Mouse (Mus musculus): ENCODE measurements around the gene Sval3. TPM values are rescaled to one million over a fixed set of nuclear protein-coding genes. Genes with fewer than 3 reads are reported as not detected.

Gene Sval3
- polyA plus RNA-seq (2017; shearing (Covaris generic)), result not detected

DNA sequence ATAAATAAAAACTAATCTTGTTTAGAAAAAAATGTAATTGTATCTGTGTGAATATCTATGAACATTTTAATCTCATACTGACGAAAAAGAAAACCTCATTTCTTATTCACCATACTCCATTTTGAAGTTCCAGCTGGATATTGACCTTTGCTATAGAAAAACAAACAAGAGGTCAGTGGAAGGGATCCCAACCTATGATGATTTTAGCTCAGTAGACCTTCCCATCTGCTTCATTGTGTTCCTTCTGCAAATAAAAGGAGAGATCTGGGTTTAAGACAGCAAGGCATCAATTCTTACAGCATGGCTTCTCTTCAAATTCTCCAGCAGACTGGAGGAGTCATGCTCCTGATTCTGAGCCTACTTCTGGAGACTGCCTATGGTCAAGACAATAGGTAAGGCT, at the start of gene Sval3:
TSS of gene Sval3 (plus strand) at position 301 of the 400 bp plus-strand sequence.

DNA sequence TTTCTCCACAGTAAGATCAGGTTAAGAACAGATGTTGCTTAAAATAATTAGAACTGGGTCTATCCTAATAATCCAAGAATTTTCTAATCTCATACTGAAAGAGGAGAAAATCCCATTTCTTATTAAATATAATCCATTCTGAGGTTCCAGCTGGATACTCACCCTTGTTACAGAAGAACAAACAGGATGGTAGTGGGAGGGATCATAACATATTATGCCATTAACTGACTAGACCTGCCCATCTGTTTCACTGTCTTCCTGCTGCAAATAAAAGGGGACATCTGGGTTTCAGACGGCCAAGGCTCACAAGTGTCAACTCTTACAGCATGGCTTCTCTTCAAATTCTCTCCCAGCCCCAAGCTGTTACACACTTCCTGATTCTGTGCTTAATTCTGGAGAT, 16.6 kb upstream of the Sval3 start, which contains the start of gene Sval1:
TSS of gene Sval1 (plus strand) at position 301 of the 400 bp plus-strand sequence.

Other genes starting within 250 kb of the Sval3 start
- 0.07 TPM for gene Olfr459, start 193.0 kb upstream of the Sval3 start, polyA plus RNA-seq (2017; shearing (Covaris generic))
- gene Pip, start 120.6 kb upstream of the Sval3 start, polyA plus RNA-seq (2017; shearing (Covaris generic)), result not detected
- not detected for gene Sval2, start 115.2 kb upstream of the Sval3 start, polyA plus RNA-seq (2017; shearing (Covaris generic))
- not detected for gene Sval1, start 16.5 kb upstream of the Sval3 start, polyA plus RNA-seq (2017; shearing (Covaris generic))
- gene Sva, start 70.3 kb downstream of the Sval3 start, polyA plus RNA-seq (2017; shearing (Covaris generic)), result not detected
- not detected for gene Tas2r139, start 172.8 kb downstream of the Sval3 start, polyA plus RNA-seq (2017; shearing (Covaris generic))
- not detected for gene Tas2r144, start 247.2 kb downstream of the Sval3 start, polyA plus RNA-seq (2017; shearing (Covaris generic))